Mouse (Mus musculus): ENCODE measurements at regions not wholly inside any gene's neighbourhood (a gene's known extent, or its start where the extent isn't known, plus 50 kb on each side); places are given as distances from the start of the nearest gene placed in this dataset.

DNA sequence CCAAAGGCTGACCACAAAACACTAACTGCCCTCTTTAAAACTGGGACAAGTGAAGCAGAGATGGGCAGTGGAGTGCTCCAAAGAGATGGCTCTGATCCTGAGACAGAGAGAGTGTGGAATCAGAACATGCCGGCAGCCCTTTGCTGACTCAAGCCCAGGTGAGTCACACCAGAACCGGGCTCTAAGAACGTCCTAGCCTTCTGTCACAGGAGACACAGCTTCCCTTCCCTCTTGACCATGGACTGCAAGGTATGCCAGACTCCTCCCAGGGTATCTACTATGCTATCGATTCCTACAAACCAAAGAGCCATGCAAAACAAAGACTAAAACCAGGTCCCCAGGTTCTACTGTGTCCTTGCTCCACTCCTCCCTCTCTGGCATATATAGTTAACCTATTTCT, 98.0 kb downstream of the Dhx15 start:
- DNase-seq (ENCODE audit: low read depth, low spot score), result no peak

DNA sequence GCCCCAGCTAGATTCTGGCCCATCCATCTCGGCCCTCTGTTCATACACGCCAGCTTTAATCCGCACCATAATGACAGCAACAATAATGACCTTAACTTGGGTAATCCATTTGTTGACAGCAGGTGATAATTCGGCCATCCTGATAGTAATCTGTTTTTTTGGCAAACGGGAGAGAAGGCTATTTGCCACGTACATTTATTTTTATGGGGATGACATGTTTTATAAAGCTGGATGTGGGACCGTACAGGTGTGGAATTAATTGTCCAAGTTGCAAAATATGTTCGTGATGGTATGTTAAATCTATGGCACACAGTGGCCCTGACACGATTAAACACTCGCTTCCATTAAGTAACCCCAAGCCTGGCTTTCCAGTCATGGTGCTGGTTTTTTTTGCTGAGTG, 102.2 kb downstream of the Dhx15 start:
- DNase-seq (ENCODE audit: low read depth, low spot score), result peak; percentile 30

DNA sequence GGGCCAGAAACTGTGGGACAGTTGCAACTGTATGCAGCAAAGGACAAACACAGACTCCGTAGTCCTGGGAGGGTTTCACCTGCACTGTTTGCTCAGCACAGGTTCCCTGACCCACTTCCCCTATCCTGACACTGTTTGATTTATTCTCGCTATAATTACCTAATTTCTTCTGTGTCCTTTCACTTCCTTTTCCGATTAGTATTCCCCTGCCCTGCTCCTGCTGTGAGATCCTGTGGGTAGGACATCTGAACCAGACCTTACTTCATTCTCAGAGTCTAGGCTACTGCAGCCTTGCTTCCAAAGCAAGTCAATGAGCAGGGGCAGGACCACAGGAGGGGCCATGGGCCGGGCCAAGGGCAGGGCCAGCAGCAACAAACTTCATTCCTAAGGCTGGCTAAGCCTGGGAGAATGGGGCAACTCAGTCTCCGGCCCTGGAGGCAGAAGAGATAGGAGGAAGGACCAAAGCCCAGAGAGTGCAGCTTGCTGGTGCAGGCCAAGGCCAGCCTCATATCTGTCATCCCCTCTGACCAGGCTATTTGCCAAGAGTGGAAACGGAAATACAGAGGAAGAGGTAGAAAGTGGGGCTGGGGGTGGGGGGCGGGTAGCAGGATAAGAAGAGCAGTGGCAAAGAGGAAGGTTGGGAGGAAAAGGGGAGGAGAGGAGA, 103.4 kb downstream of the Dhx15 start:
- no peak for DNase-seq (ENCODE audit: low read depth, low spot score)

DNA sequence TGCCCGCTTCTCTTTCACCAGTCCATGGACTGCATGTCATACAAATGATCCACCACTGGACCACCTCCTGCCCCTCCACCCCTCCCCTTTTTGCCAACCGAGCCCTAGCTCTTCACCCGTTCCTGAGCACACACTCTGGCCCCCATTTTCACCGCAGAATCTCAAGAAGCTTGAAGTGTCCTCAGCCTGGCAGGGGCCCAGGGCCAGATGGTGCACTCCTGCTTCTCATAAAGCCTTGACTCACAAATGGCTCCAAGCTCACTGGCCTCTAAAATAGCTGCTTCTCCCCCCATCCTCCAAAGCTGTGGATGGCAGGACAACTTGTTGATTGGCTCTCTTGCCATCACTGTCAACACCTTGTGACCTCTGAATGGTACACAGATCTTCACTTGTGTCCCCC, 110.0 kb downstream of the Dhx15 start:
- no peak for DNase-seq (ENCODE audit: low read depth, low spot score)

DNA sequence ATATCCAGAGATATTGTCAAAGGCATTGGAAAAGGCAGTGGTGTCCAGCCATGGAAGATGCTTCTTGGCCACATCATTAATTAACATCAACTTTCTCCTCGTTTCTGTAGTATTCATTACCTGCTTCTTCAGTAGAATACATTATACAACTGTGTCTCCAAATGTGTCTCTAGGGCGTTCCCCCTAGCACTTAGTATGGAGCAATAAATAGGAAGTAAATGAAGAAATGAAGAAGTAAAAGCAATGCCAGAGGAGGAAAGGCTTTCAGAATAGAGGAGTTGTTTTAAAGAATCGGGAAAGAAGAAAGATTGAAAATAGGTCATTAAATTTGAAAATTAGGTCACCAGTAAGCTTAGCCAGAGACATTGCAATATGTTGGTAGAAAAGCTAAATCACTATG, 112.6 kb downstream of the Dhx15 start:
- no peak for DNase-seq (ENCODE audit: low read depth, low spot score)

DNA sequence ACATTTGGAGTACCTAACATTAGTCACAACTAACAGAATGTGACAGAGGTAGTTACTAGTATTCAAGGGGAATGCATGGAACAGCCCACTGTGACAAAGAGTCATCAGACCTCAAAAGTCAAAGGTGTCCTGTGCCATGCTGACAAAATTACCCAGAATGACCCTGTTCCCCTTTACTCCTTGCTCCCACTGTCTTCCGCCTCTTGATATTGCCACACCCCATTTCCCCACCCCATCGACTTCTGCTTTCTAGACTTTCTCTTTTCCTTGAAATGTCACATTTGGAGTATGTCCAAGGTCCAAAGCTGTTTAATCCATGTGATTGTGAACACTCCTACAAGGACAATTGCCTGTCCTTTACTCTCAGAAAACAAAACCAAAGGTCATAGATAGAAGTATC, 115.2 kb downstream of the Dhx15 start:
- no peak for DNase-seq (ENCODE audit: low read depth, low spot score)

DNA sequence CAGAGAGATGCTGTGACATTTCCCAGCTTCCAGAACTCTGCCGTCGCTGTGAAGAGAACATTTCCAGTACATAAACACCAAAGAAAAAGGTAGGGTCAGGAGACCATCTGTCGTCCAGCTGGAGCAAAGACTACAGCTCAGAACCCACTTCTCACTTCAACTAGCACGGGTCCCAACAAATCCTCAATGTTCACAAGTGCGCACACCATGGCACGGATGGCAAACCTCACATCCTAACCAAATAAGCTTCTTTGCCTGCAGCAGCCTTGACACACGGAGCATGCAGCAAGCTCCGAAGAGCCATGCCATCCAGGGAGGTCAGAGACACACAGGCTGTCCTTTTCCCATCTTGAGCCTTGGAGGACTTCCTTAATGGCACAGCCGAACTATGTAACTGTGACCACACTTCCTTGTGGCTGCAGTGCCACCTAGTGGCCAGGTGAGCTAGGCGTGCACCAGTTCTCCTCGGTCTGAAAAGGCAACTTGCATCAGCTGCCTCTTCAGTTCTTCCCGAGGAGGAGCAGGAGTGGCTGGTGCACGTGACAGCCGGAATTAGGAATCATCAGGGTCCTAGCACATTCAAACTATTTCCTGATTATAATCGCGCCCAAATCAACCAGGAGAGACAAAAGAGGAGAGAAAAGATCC, 125.4 kb downstream of the Dhx15 start:
- DNase-seq (ENCODE audit: low read depth, low spot score), result peak; percentile 78

DNA sequence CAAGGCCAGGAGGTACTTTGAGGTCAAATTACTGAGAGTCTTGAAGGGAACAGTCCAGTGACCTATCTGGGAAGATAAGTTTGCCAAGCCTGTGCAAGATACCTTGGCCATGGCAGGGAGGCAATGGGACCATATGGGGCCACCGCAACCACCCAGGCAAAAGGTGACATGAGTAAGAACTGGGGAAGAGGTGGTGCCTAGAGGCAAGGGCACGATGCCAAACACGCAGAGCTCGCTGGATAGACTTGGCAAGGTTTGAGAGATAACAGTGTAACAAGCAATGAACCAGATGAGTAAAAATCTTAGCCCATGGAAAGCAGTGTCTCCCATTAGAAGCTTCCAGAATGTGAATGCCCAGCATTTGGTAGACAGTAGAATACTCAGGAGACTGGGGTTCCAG, 128.1 kb downstream of the Dhx15 start:
- no peak for DNase-seq (ENCODE audit: low read depth, low spot score)

DNA sequence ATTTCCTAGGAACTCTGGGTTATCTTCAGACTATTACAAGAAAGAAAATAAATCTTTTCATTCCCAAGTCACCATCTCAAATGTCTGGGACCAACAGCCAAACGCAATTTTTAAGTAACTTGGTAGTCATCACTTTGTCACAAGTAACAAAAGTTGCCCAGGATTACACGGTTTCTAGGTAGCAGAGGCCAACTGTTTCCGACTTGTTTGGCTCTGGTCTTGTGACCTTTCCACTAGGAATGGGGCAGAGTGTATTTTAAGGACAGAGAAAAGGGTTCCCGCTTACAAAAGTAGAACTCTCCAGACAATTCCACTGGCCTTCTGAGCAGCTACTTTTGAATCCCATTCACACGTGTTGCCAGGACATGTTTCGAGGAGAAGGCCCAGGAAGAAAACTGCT, 129.1 kb downstream of the Dhx15 start:
- no peak for DNase-seq (ENCODE audit: low read depth, low spot score)

DNA sequence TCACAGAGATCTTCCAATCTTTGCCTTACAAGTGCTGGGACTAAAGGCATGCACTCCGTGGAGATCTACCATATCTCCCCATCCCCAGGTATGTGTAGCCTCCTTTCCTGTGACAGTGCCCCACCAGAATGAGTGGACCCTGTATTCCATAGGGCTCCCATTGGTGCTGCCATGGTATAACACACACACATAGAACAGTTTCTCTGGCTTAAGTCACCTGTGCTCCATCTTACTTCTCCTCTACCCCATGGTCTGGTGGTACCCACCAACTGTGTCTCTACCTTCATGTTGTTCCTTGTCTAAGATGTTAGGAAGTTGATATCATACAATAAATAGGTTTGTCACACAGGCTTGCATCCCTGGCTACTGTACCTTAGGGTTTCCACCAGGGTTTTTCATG, 133.1 kb downstream of the Dhx15 start:
- no peak for DNase-seq (ENCODE audit: low read depth, low spot score)

DNA sequence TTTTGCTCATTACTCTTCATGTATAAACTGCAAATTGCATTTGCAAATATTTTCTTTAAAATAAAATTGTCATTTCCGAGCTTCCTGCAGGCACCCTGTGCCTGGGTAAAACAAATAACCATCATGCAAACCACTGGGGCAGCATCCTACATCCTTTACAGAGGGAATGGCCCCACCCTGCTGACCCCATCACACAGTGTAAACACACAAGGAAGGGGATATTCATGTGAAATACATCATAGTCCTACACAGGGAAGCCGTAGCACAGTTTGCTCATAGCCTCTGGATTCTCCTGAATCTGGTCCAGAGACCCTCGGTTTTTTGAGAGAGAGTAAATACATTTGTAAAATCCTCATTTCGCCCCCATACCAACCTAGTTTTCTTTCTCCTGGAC, 138.2 kb downstream of the Dhx15 start:
- no peak for DNase-seq (ENCODE audit: low read depth, low spot score)

DNA sequence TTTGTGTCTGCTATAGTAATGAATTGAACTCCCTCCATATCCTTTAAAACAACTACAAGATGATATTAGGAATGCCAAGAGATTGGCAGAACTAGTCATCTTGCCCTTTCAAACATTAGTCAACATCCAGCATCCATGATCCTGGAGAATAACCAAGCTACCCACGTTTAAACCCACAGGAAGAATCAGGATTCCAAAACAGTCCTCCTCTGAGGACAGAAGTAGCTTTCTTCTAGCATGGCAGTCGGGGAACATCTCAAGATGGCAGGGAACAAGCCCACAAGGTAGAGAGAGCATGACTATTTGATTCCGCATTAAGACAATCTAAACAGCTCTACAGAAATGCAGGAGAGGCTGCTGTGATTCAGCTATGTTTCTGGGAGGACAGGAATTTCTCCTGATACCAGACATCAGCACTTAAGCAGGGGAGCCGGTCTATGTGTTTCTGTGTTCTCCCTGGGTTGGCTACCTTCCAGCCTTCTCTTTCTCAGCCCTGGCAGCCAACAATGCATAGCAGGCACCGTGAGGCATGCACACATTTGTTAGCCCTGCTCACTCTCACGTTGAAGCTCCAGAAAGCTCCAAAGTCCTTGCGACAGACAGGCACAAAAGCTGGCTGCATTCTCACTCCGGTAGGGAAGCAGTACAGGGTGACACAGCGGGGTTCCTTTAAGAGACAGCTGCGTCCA, 138.8 kb downstream of the Dhx15 start:
- DNase-seq (ENCODE audit: low read depth, low spot score), result no peak

DNA sequence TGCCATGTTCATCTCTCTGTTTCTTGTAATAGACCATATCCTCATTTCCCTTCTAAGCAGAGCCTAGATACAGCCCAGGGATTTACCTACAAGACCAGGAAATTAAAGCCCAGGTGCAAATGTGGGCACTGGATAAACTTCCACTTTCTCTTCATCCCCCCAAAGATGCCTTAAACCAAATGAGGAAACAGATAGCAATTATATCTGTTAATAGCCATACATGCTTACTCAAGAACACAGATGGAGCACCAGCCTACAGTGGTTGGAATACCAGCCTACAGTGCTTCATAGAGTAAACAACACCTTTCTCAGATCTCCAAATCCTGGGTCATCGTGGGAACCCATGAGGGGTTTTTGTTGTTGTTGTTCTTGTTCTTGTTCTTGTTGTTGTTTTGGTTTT, 141.5 kb downstream of the Dhx15 start:
- DNase-seq (ENCODE audit: low read depth, low spot score), result no peak

DNA sequence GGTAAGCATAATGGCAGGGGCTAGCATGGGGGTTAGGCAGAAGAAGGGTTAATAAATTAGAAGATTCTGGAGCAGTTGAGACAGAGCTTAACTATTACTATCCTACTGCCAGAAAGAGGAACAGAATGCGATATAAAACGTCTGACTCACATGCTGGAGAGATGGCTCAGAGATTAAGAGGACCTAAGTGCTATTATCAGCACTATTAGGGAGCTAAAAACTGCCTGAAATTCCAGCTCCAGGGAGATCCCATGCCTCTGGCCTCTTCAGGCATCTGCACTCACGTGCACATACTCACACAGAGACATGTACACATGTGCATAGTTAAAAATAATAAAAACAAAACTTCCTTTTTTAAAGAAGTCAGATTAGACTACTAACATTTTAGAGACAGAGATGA, 143.6 kb downstream of the Dhx15 start:
- DNase-seq (ENCODE audit: low read depth, low spot score), result no peak

DNA sequence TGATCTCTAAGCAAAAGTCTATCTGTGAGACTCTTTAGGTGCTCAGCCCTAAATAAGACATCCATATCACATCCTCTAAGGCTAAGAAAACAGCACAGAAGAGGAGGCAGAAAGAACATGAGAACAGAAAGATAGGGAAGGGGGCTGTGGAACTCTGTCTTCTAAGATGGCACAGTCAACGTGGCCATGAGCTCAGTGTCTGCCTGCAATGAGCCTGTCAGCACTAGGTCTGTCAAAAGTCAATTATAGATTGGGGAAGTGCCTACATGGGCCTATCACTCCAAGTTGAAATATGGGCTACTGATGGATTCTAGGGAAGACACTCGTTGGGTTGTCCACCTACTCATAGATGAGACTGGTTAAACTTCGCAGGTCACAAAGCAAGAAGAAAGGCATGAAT, 146.2 kb downstream of the Dhx15 start:
- DNase-seq (ENCODE audit: low read depth, low spot score), result no peak

DNA sequence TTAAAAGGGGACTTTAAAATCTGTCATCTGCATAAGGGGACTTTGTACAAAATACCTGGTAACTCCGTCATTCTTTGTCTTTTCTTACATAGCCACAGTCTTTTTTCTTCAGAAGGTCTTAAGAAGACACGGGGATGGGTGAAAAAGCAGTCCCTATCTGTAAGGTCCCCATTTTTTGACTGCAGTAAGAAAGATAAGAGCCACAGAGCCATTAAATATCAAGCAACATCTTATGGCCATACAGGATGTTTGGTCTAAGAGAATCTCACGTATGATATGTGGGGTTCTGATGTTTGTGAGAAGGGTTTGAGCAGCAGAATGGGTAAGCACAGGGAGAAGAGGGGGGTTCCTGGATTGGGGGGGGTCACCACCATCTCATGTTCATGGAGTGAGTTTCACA, 148.9 kb downstream of the Dhx15 start:
- DNase-seq (ENCODE audit: low read depth, low spot score), result no peak

DNA sequence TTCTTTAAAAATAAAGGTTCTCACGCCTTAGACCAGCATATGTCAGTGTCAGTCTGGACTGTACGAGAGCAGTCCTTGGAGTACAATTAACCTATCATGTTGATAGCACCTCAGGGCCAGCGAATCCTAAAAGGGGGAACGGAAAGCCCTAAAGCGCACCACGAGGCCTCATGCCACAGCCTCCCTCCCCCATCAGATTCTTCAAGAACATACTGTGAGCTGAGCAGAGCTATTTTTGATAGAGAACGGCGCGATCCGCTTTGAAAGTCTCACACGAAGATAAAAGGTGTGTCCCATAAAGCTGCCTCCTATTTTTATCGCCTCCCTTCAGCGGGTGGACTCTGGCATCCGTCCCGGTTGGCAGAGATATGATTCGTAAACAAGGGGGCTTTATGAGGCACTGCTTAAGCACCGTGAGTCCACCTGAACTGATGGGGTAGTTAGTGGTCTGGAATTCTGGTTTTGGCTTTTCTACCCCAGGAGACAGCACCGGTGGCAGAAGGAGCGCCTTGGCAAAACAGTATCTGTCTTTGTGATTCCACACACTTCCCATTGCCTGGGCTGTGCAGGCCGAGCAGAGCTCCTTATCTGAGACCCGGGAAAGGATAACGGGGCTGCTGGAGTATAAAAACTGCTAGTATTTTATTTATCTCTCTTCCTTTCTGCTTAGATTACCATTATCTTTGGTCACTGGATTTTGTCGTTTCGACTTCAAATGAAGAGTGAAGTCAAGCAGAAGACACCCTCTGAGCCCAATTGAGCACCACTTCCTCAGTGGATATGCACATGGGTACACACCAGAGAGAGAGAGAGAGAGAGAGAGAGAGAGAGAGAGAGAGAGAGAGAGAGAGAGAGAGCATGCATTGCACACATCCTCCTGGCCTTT, 149.6 kb downstream of the Dhx15 start:
- no peak for DNase-seq (ENCODE audit: low read depth, low spot score)

DNA sequence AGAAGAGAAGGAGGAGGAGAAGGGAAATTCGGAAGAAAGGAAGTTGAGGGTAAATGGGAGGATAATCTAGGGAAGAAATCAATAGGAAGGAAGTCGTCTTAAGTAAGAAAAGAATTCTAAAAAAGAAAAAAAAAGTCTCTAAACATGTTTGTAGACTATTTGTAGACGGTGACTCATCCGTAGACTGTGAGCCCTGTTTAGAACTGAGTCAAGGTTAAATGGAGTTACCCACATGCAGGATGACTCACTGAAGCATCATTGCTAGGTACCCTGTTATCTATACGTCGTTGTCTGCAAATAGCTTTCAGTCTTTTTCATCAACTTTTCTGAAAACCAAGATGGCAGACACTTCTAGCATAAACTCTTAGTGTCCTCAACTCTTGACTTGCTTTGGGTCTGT, 155.0 kb downstream of the Dhx15 start:
- DNase-seq (ENCODE audit: low read depth, low spot score), result no peak

DNA sequence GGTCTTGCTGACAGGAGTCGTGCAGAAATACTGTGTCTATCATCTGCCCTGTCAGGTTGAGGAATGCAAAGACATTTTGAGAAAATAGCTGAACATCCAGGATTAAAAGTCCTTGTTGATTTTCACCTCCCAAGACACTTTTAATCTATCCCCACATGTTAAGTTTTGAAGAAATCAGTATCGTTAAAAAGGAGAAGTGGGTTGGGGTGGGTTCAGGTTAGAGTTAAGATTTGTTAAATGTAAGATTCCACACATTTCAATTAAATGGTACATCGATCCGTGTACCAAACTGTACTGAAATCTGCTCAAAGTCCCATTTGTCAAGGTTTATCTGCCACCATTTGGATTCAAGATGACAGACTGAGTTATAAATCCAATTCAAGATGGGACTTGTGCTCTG, 162.8 kb downstream of the Dhx15 start:
- no peak for DNase-seq (ENCODE audit: low read depth, low spot score)

DNA sequence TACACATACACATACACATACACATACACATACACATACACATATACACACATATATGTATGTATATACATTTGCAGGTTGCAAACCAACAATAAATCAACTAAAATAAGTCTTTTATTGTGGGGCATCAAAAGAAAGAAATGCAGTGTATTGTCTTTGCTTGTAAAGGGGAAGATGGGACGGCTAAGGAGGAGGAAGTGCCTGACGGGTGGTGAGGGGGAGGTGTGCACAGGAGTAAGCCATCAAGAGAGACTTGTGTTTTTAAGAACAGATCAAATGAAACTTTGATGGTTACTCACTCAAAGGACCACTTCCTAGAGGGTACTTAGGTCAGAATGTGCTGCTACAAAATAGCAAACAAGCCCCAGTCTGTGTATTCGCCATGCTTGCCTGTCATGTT, 164.2 kb downstream of the Dhx15 start:
- no peak for DNase-seq (ENCODE audit: low read depth, low spot score)

DNA sequence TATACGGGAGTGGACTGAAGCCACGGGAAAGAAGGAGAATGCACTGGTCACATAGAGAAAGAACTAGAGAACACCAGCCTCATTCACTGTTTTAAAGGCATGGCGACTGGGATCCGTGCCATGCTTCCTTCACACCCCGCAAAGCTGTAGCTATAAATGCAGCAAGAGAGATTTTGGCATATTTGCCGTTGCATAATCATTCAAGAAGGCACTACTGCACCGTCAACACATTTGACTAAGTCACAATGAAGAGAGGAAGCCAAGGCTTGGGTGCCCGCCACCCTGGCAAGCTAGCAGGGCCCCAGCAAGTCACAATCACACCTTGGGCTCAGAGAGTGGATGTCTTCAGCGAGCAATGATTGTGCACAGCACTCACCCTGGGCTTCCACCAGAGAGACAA, 167.1 kb downstream of the Dhx15 start:
- no peak for DNase-seq (ENCODE audit: low read depth, low spot score)

DNA sequence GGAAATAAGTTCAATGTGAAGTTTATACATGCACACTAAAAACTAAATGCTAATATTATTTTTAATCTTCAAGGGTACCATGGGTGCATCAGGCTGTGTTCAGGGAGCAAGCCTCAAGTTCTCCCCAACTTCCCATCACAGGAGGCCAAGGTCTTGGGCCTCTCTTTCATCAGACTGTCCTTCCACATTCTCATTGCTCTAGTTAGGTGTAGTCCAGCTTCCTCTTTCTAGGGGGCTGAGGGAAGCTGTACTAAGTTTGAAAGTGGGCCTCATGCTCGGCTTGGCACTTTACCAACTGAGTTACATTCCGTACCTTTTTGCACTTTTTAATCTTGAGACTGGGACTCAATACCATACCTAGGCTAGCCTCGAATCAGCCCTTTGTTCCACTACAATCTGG, 173.3 kb downstream of the Dhx15 start:
- DNase-seq (ENCODE audit: low read depth, low spot score), result no peak
